8 mouse cellular contexts compared by ENCODE assay signal in the genomic region with DNA sequence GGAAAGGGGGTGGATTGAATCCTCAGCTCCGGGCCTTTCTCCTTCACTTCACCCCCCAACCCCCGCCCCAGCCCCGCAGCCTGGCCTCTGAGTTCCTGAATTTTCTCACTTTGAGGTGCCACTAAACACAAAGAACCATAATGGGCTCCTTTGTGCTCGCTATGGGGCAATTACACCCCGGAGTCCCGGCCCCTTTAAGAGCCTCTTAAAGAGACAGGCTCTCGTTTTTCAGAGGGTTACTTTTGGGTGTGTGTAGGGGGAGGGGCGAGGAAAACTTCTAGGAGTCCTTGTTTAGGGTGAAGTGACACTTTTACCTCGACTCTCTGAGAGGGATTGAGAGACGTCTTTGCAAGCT. TPM values are rescaled to one million over a fixed set of nuclear protein-coding genes. Genes with fewer than 3 reads are reported as not detected.
DNase-seq lines count a peak whose midpoint lies in the region; ATAC-seq lines count a peak whose summit lies in the region.

No protein-coding gene starts in this region.

- peaks cover 8% of the 10 kb centered on the region; the same call in 1 of the 2 replicates for H3K27me3 ChIP-seq in kidney, embryonic 14.5 days (ENCODE audit: control insufficient read depth, insufficient read depth, low read length)
- no peaks in the 10 kb centered on the region for H3K27me3 ChIP-seq in stomach, embryonic 15.5 days (replicated peaks)

- DNase-seq in cerebellum, postnatal 10 days: peak; percentile 72 to 77
- no peak for DNase-seq in cerebellum, adult 11-12 months
- peak; percentile 18 for DNase-seq in brain, adult 2 months (ENCODE audit: low read depth, low spot score)
- DNase-seq in heart, adult 9 months (ENCODE audit: low spot score in 2 of 2): peak; percentile 62 to 72
- DNase-seq in lung, postnatal 10 days: peak; percentile 85

- H3K9ac ChIP-seq in kidney, embryonic 14.5 days (ENCODE audit: low read depth, low read length): peak overlapping the region; percentile 70
- H3K9ac ChIP-seq in stomach, embryonic 15.5 days: peak overlapping the region; percentile 20; the same call in 1 of the 2 replicates

- no peaks in the 10 kb centered on the region for H3K9me3 ChIP-seq in kidney, embryonic 14.5 days (ENCODE audit: control insufficient read depth, low read length)
- no peaks in the 10 kb centered on the region for H3K9me3 ChIP-seq in stomach, embryonic 15.5 days

- peaks cover 15% of the 10 kb centered on the region for H3K4me1 ChIP-seq in kidney, embryonic 14.5 days (ENCODE audit: control insufficient read depth, insufficient read depth, low read length)
- peaks cover 9% of the 10 kb centered on the region for H3K4me1 ChIP-seq in stomach, embryonic 15.5 days

- no peaks in the 10 kb centered on the region; the same call in 1 of the 2 replicates for H3K36me3 ChIP-seq in kidney, embryonic 14.5 days (ENCODE audit: control insufficient read depth, insufficient read depth, low read length)
- no peaks in the 10 kb centered on the region for H3K36me3 ChIP-seq in stomach, embryonic 15.5 days

- peak; percentile 50 for ATAC-seq in kidney, embryonic 14.5 days (ENCODE audit: low FRiP score, low TSS enrichment)
- peak; percentile 63 for ATAC-seq in stomach, embryonic 15.5 days (ENCODE audit: insufficient read depth, low FRiP score, low read depth)
- no peak for ATAC-seq in erythroblast, adult 5-6 weeks (replicated peaks; ENCODE audit: low FRiP score, poor library complexity, severe bottlenecking)

- WGBS in kidney, embryonic 14.5 days: under 1% methylated on average over 10 of the region's 10 CpGs
- WGBS in stomach, embryonic 15.5 days: under 1% methylated on average over 10 of the region's 10 CpGs

- H3K27ac ChIP-seq in kidney, embryonic 14.5 days (ENCODE audit: low read depth, low read length): peak overlapping the region; percentile 99
- H3K27ac ChIP-seq in stomach, embryonic 15.5 days: peak overlapping the region; percentile 97

- H3K4me2 ChIP-seq in kidney, embryonic 14.5 days (replicated peaks; ENCODE audit: low read depth, low read length): peak overlapping the region; percentile 71
- H3K4me2 ChIP-seq in stomach, embryonic 15.5 days: peak overlapping the region; percentile 86

- peak overlapping the region; percentile 90 for H3K4me3 ChIP-seq in kidney, embryonic 14.5 days (ENCODE audit: low read length)
- peak overlapping the region; percentile 77 for H3K4me3 ChIP-seq in stomach, embryonic 15.5 days (replicated peaks)

RNA-seq across cellular contexts. Expression of a gene that starts 0.7 kb away (rescaled TPM):
- polyA plus RNA-seq in kidney, embryonic 14.5 days (2014; fragmentation: Nextera tagmentation; extraction: Ambion mirVana): 41.7 and 49.7 TPM in 2 replicates
- 21.9 and 23.7 TPM in 2 replicates for polyA plus RNA-seq in stomach, embryonic 15.5 days (2015; fragmentation: Nextera tagmentation; extraction: Ambion mirVana)
- not detected in 2 replicates for total RNA-seq in erythroblast, adult 5-6 weeks (2015; ENCODE audit: low replicate concordance)
- not detected in 2 replicates for total RNA-seq in erythroblast, adult 5-6 weeks (2017; ENCODE audit: low replicate concordance)

RNA-seq across cellular contexts. Expression of a gene that starts 24.2 kb away (rescaled TPM):
- 5.7 and 8.3 TPM in 2 replicates for polyA plus RNA-seq in kidney, embryonic 14.5 days (2014; fragmentation: Nextera tagmentation; extraction: Ambion mirVana)
- 19.2 TPM in 2 replicates for polyA plus RNA-seq in stomach, embryonic 15.5 days (2015; fragmentation: Nextera tagmentation; extraction: Ambion mirVana)
- total RNA-seq in erythroblast, adult 5-6 weeks (2015; ENCODE audit: low replicate concordance): not detected in 2 replicates
- total RNA-seq in erythroblast, adult 5-6 weeks (2017; ENCODE audit: low replicate concordance): not detected in 2 replicates

RNA-seq across cellular contexts. Expression of a gene that starts 47.3 kb away (rescaled TPM):
- polyA plus RNA-seq in kidney, embryonic 14.5 days (2014; fragmentation: Nextera tagmentation; extraction: Ambion mirVana): 37.3 and 60.6 TPM in 2 replicates
- polyA plus RNA-seq in stomach, embryonic 15.5 days (2015; fragmentation: Nextera tagmentation; extraction: Ambion mirVana): 47.4 and 51.0 TPM in 2 replicates
- total RNA-seq in erythroblast, adult 5-6 weeks (2015; ENCODE audit: low replicate concordance): 28.6 and 32.3 TPM in 2 replicates
- 59.6 and 66.8 TPM in 2 replicates for total RNA-seq in erythroblast, adult 5-6 weeks (2017; ENCODE audit: low replicate concordance)
